10 mouse cellular contexts compared by ENCODE assay signal in the genomic region with DNA sequence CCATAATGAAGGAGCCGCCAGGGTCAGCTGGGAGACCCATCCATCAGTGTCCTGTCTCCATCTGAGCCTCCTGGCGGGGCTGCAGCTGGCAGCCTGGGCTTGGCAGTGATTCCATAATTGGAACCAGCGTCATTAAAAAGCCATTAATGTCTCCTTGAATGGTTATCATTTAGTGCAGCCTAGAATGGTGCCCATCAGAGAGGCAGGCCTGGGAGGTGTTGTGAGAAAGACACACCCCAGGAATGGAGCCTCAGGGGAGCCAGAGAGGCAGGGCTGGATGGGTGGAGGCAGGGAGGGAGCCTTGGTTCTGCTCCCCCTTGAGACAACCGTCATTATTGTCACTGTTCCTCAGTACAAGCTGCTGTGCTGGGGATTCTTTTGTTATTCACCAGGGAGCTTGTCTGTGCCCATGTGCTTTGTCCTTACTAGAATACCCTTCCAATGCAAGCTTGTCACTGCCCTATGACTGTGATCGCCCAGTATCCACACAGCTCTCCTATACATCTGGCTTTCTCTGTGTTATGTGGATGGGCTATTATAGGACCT.
DNase-seq lines count a peak whose midpoint lies in the region; ATAC-seq lines count a peak whose summit lies in the region.
"Had no signal": no experiment of that assay in that cellular context is flagged by ENCODE, and none has a peak within 500 bp of the region (broad histone marks: within the 10 kb centered on the region; RNA-seq: fewer than 3 reads in every experiment).

No protein-coding gene starts in this region.

- H3K27ac ChIP-seq in kidney, embryonic 15.5 days = no peak overlapping the region
- H3K27ac ChIP-seq in embryonic facial prominence, embryonic 15.5 days (replicated peaks) = no peak overlapping the region
- H3K27ac ChIP-seq in hindbrain, embryonic 10.5 days = peak overlapping the region; percentile 68
- H3K27ac ChIP-seq in neural tube, embryonic 12.5 days = peak overlapping the region; percentile 6; the same call in 1 of the 2 replicates
- H3K27ac ChIP-seq: macrophage had no signal

- ATAC-seq in kidney, embryonic 15.5 days (replicated peaks; ENCODE audit: low FRiP score) = 0 out of 2 replicates have a peak, but pooled peaks have one; percentile 17
- 0 out of 2 replicates have a peak, but pooled peaks have one; percentile 51 for ATAC-seq in embryonic facial prominence, embryonic 15.5 days (ENCODE audit: insufficient number of reproducible peaks, low FRiP score, low TSS enrichment, low read depth)
- ATAC-seq in neural tube, embryonic 12.5 days (ENCODE audit: low FRiP score, low read depth) = peak; percentile 71

- no peak overlapping the region for H3K4me3 ChIP-seq in kidney, embryonic 15.5 days (replicated peaks)
- H3K4me3 ChIP-seq in embryonic facial prominence, embryonic 15.5 days (replicated peaks) = no peak overlapping the region
- no peak overlapping the region for H3K4me3 ChIP-seq in hindbrain, embryonic 10.5 days
- no peak overlapping the region for H3K4me3 ChIP-seq in neural tube, embryonic 12.5 days

- no peaks in the 10 kb centered on the region for H3K9me3 ChIP-seq in kidney, embryonic 15.5 days (replicated peaks)
- H3K9me3 ChIP-seq in embryonic facial prominence, embryonic 15.5 days (replicated peaks) = no peaks in the 10 kb centered on the region
- no peaks in the 10 kb centered on the region for H3K9me3 ChIP-seq in hindbrain, embryonic 10.5 days
- H3K9me3 ChIP-seq in neural tube, embryonic 12.5 days = no peaks in the 10 kb centered on the region

- no peak overlapping the region for H3K9ac ChIP-seq in kidney, embryonic 15.5 days
- no peak overlapping the region for H3K9ac ChIP-seq in embryonic facial prominence, embryonic 15.5 days
- no peak overlapping the region for H3K9ac ChIP-seq in neural tube, embryonic 12.5 days

- H3K36me3 ChIP-seq in kidney, embryonic 15.5 days = no peaks in the 10 kb centered on the region
- H3K36me3 ChIP-seq in embryonic facial prominence, embryonic 15.5 days = no peaks in the 10 kb centered on the region
- no peaks in the 10 kb centered on the region for H3K36me3 ChIP-seq in hindbrain, embryonic 10.5 days
- no peaks in the 10 kb centered on the region; the same call in 1 of the 2 replicates for H3K36me3 ChIP-seq in neural tube, embryonic 12.5 days

- peaks cover under 1% of the 10 kb centered on the region; the same call in 1 of the 2 replicates for H3K4me1 ChIP-seq in kidney, embryonic 15.5 days
- peaks cover 3% of the 10 kb centered on the region for H3K4me1 ChIP-seq in embryonic facial prominence, embryonic 15.5 days
- peaks cover 33% of the 10 kb centered on the region for H3K4me1 ChIP-seq in hindbrain, embryonic 10.5 days (replicated peaks)
- H3K4me1 ChIP-seq in neural tube, embryonic 12.5 days = peaks cover 35% of the 10 kb centered on the region

- WGBS in kidney, embryonic 15.5 days = 30% methylated on average over 5 of the region's 5 CpGs
- WGBS in embryonic facial prominence, embryonic 15.5 days = 42% methylated on average over 5 of the region's 5 CpGs
- 39% methylated on average over 5 of the region's 5 CpGs for WGBS in hindbrain, embryonic 10.5 days
- 13% methylated on average over 5 of the region's 5 CpGs for WGBS in neural tube, embryonic 12.5 days

- H3K27me3 ChIP-seq in kidney, embryonic 15.5 days = peaks cover 20% of the 10 kb centered on the region
- H3K27me3 ChIP-seq in embryonic facial prominence, embryonic 15.5 days = peaks cover 17% of the 10 kb centered on the region
- peaks cover 27% of the 10 kb centered on the region for H3K27me3 ChIP-seq in hindbrain, embryonic 10.5 days (ENCODE audit: insufficient read depth, poor library complexity, severe bottlenecking)
- peaks cover 8% of the 10 kb centered on the region for H3K27me3 ChIP-seq in neural tube, embryonic 12.5 days (replicated peaks)

- no peak for DNase-seq in kidney, postnatal 25 days
- peak; percentile 27 for DNase-seq in hindbrain, embryonic 10.5 days (ENCODE audit: low spot score)
- DNase-seq in spleen, postnatal 36 days (ENCODE audit: low spot score in 2 of 2) = no peak
- DNase-seq in B cell, adult 2 months = no peak
- DNase-seq in cerebellum, postnatal 36 days = no peak
- DNase-seq: spleen, adult 18-20 months had no signal

- no peak overlapping the region for H3K4me2 ChIP-seq in kidney, embryonic 15.5 days
- H3K4me2 ChIP-seq in embryonic facial prominence, embryonic 15.5 days (replicated peaks) = no peak overlapping the region
- no peak overlapping the region; the same call in 1 of the 2 replicates for H3K4me2 ChIP-seq in neural tube, embryonic 12.5 days (replicated peaks)

Comparison
In these comparisons a context has a peak if more than half of its experiments do, and no peak if none do; other contexts are left out.
1. ATAC-seq: peak in every context shown above with its lines; median percentile 71 in neural tube, embryonic 12.5 days; 51 in embryonic facial prominence, embryonic 15.5 days; 17 in kidney, embryonic 15.5 days.
2. H3K27ac ChIP-seq: peak in hindbrain, embryonic 10.5 days (single experiment) and neural tube, embryonic 12.5 days (single experiment); none in kidney, embryonic 15.5 days (single experiment) and embryonic facial prominence, embryonic 15.5 days (single experiment).